Mouse (Mus musculus): Measurements from ENCODE around the gene Cfd. TPM values are rescaled to one million over a fixed set of nuclear protein-coding genes. Genes with fewer than 3 reads are reported as not detected.

Cfd gene
- polyA plus RNA-seq, 1 experiment, result 0.40 TPM

- Histone ChIP-seq H3K27ac (ENCODE audit: insufficient read depth, low read length) (peak within 1 kb of the TSS; percentile 92), H3K4me1 (ENCODE audit: control insufficient read depth, insufficient read depth, low read length) (peaks cover 23% of the 10 kb centered on the region), H3K4me3 (ENCODE audit: insufficient read depth, low read length) (peak within 1 kb of the TSS; percentile 86)
- TF ChIP-seq CTCF (IDR thresholded peaks at IDR 0.05; ENCODE audit: extremely low read depth, insufficient read depth, low read length) (no peak), POLR2A (IDR thresholded peaks at IDR 0.05; ENCODE audit: extremely low read depth, insufficient read depth, low read length) (peak; percentile 98)
Measured at GRCm38 (mm10) chr10:79853860-79854795, 36.5 kb upstream of the Cfd start, which contains the start of gene Ptbp1. Gene Ptbp1 (plus strand): TSS chr10:79854427.

DNA sequence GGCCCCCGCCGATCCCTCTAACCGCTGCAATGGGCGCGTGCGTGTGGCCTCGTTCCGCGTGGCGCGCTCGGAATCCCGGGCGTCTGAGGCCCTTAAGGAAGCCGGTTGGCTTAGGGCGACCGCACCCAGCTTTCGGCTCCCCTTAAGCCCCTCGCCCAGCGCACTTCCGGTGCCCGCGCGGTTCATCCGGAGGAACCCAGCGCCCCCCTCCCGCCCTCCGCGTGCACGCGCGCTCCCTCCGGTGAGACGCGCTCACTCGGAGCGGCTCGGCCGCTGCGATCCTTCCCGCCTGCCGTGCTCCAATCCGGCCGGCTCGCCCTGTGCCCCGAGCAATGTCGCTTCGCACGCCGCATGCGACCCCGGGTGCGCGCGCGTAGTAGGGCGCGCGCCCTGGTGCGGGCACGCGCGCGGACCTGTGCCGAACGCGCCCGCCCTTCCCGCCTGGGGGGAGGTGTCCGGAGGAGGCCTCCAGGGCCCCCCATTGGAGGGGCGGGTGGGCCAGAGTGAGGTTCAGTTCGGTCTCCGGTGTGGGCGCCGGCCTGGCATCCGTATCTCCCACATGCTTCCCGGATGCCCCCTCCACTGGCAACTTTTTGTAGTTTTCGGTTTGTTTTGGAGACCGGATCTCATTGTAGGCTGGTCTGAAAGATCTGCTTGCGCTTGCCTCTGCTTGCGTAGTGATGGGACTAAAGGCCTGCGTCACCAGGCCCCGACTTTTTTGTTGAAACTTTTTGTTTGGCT is 35.7 kb upstream of the Cfd start:
- Histone ChIP-seq H3K27ac (ENCODE audit: insufficient read depth, low read length) (peak overlapping the region; percentile 92), H3K4me3 (ENCODE audit: insufficient read depth, low read length) (peak overlapping the region; percentile 86), H3K4me1 (ENCODE audit: control insufficient read depth, insufficient read depth, low read length) (peaks cover 23% of the 10 kb centered on the region)
- no peak for TF ChIP-seq POLR2A (IDR thresholded peaks at IDR 0.05; ENCODE audit: extremely low read depth, insufficient read depth, low read length)
- no peak for TF ChIP-seq CTCF (IDR thresholded peaks at IDR 0.05; ENCODE audit: extremely low read depth, insufficient read depth, low read length)

GRCm38 (mm10) chr10:79855558-79856184 is 35.0 kb upstream of the Cfd start:
- no peak for TF ChIP-seq CTCF (IDR thresholded peaks at IDR 0.05; ENCODE audit: extremely low read depth, insufficient read depth, low read length)
- TF ChIP-seq POLR2A (IDR thresholded peaks at IDR 0.05; ENCODE audit: extremely low read depth, insufficient read depth, low read length), result no peak
- peak overlapping the region; percentile 47 for H3K27ac ChIP-seq (ENCODE audit: insufficient read depth, low read length)
- H3K4me1 ChIP-seq (ENCODE audit: control insufficient read depth, insufficient read depth, low read length), result peaks cover 23% of the 10 kb centered on the region
- H3K4me3 ChIP-seq (ENCODE audit: insufficient read depth, low read length), result peak overlapping the region; percentile 86

DNA sequence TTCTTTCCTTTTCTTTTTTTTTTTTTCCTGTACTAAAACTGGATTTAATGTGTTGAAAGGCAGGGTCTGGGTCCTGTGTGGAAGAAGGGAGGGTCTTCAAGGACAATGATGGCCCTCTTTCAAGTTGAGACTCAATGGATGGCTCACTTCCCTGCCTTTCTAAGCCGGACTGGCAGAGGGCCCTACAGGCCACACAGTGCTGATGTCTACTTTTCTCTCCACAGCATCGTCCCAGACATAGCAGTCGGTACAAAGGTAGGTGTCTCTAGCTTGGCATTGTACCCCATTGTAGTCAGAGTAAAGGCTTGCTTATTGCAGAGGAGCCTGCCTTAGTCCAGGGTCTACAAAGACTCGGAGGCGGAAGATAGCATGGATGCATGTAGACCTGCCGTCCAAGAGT is 34.4 kb upstream of the Cfd start:
- Histone ChIP-seq H3K27ac (ENCODE audit: insufficient read depth, low read length) (no peak overlapping the region), H3K4me3 (ENCODE audit: insufficient read depth, low read length) (peak overlapping the region; percentile 86), H3K4me1 (ENCODE audit: control insufficient read depth, insufficient read depth, low read length) (peaks cover 23% of the 10 kb centered on the region)
- TF ChIP-seq POLR2A (IDR thresholded peaks at IDR 0.05; ENCODE audit: extremely low read depth, insufficient read depth, low read length) (no peak), CTCF (IDR thresholded peaks at IDR 0.05; ENCODE audit: extremely low read depth, insufficient read depth, low read length) (no peak)

GRCm38 (mm10) chr10:79856704-79857451 is 33.8 kb upstream of the Cfd start:
- H3K4me3 ChIP-seq (ENCODE audit: insufficient read depth, low read length), result peak overlapping the region; percentile 86
- peaks cover 21% of the 10 kb centered on the region for H3K4me1 ChIP-seq (ENCODE audit: control insufficient read depth, insufficient read depth, low read length)
- TF ChIP-seq CTCF (IDR thresholded peaks at IDR 0.05; ENCODE audit: extremely low read depth, insufficient read depth, low read length), result no peak
- no peak for TF ChIP-seq POLR2A (IDR thresholded peaks at IDR 0.05; ENCODE audit: extremely low read depth, insufficient read depth, low read length)
- H3K27ac ChIP-seq (ENCODE audit: insufficient read depth, low read length), result no peak overlapping the region

- H3K4me3 ChIP-seq (ENCODE audit: insufficient read depth, low read length), result peak overlapping the region; percentile 86; the same call in 1 of the 2 replicates
- TF ChIP-seq POLR2A (IDR thresholded peaks at IDR 0.05; ENCODE audit: extremely low read depth, insufficient read depth, low read length) (no peak), CTCF (IDR thresholded peaks at IDR 0.05; ENCODE audit: extremely low read depth, insufficient read depth, low read length) (no peak)
- H3K27ac ChIP-seq (ENCODE audit: insufficient read depth, low read length), result no peak overlapping the region
- H3K4me1 ChIP-seq (ENCODE audit: control insufficient read depth, insufficient read depth, low read length), result peaks cover 21% of the 10 kb centered on the region
Measured at GRCm38 (mm10) chr10:79857452-79857811, 33.2 kb upstream of the Cfd start.

DNA sequence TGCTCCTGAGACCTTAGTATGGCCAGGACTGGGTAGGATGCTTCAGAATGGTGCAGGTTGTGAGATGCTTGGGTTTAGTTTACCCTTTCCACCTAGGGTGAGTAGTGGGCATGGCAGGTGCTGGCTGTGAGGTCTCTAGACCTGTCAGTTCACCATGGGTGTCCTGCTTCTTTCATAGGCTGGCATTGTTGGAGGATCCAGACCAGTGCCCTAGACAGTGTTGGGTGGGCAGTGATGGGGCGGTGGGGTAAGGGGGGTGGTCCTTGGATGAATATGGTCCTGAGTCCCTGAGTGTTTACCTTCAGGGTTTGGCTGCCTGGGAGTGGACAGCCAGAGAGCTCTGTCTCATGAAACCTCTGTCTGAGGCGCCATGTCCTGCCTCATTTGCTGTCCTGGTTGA is 32.8 kb upstream of the Cfd start:
- no peak for TF ChIP-seq CTCF (IDR thresholded peaks at IDR 0.05; ENCODE audit: extremely low read depth, insufficient read depth, low read length)
- no peak for TF ChIP-seq POLR2A (IDR thresholded peaks at IDR 0.05; ENCODE audit: extremely low read depth, insufficient read depth, low read length)
- Histone ChIP-seq H3K4me1 (ENCODE audit: control insufficient read depth, insufficient read depth, low read length) (peaks cover 17% of the 10 kb centered on the region), H3K4me3 (ENCODE audit: insufficient read depth, low read length) (no peak overlapping the region; the same call in 1 of the 2 replicates), H3K27ac (ENCODE audit: insufficient read depth, low read length) (no peak overlapping the region)

- Histone ChIP-seq H3K4me1 (ENCODE audit: control insufficient read depth, insufficient read depth, low read length) (peaks cover 14% of the 10 kb centered on the region), H3K27ac (ENCODE audit: insufficient read depth, low read length) (no peak overlapping the region), H3K4me3 (ENCODE audit: insufficient read depth, low read length) (no peak overlapping the region)
Measured at GRCm38 (mm10) chr10:79858416-79859074, 32.1 kb upstream of the Cfd start.

More at GRCm38 (mm10) chr10:79858416-79859074, 32.1 kb upstream of the Cfd start:
- TF ChIP-seq CTCF (IDR thresholded peaks at IDR 0.05; ENCODE audit: extremely low read depth, insufficient read depth, low read length), result no peak
- TF ChIP-seq POLR2A (IDR thresholded peaks at IDR 0.05; ENCODE audit: extremely low read depth, insufficient read depth, low read length), result no peak

Data from cortical plate, adult 2 months (tissue).